In the genomic region with DNA sequence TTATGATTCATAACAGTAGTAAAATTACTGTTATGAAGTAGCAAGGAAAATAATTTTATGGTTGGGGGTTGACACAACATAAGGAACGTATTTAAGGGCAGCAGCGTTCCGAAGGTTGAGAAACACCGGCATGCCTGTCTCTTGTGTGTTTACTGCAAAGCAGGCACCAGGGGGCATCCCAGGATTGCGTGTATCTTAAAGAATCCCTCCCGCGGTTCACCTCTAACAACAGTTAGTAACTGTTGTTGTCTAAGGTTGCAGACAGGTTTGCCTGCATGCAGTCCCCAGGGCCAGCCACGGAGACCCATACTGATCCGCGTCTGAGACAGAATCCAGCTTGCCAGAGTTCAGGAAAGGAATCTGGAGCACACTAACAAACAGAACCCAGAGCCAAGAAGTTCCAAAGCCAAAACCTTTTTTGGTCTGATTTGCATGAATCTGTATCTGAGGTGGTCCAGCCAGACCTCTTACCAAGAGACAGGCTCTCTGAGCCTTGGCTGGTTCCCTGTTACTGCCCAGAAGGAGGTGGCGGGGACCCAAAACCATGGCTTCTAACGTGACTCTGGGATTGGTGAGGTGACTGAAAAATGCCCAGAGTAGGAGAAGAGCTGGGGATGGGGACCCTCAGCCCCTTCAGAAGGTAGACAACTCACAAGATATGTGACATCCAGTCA, we compare ENCODE assay signal across 8 mouse cellular contexts. TPM values are rescaled to one million over a fixed set of nuclear protein-coding genes. Genes with fewer than 3 reads are reported as not detected.
DNase-seq lines count a peak whose midpoint lies in the region; ATAC-seq lines count a peak whose summit lies in the region.

No protein-coding gene starts in this region.

- no peaks in the 10 kb centered on the region for H3K36me3 ChIP-seq in heart, embryonic 11.5 days (ENCODE audit: control insufficient read depth, insufficient read depth, low read length)

- no peak overlapping the region for H3K9ac ChIP-seq in heart, embryonic 11.5 days (ENCODE audit: low read depth, low read length)

- DNase-seq in heart, adult 18-20 months: peak; percentile 67 to 81
- DNase-seq in WW6 (ENCODE audit: low read depth, low spot score): peak; percentile 34
- DNase-seq in embryo, embryonic 11.5 days (ENCODE audit: low read depth, low spot score): peak; percentile 38
- peak; percentile 46 to 51 for DNase-seq in left cerebral cortex, postnatal 25 days (ENCODE audit: low spot score in 2 of 2)
- peak; percentile 38 for DNase-seq in testis, postnatal 14 days (ENCODE audit: low spot score)

- intact Hi-C loops in left cerebral cortex, postnatal 25 days (cut with DNase I): loop anchor here (1.0 to 2.0 kb wide), 3 partner anchors 58 to 235 kb away; no protein-coding TSS in a partner anchor

- H3K9me3 ChIP-seq in heart, embryonic 11.5 days (replicated peaks; ENCODE audit: control insufficient read depth, low read length): no peaks in the 10 kb centered on the region

- H3K4me3 ChIP-seq in heart, embryonic 11.5 days (ENCODE audit: low read depth, low read length): no peak overlapping the region

- H3K27ac ChIP-seq in heart, embryonic 11.5 days (ENCODE audit: low read depth, low read length): no peak overlapping the region

- no peaks in the 10 kb centered on the region for H3K27me3 ChIP-seq in heart, embryonic 11.5 days (ENCODE audit: control insufficient read depth, insufficient read depth, low read length)

- WGBS in heart, embryonic 11.5 days (ENCODE audit: insufficient replicate concordance): 34% methylated on average over 12 of the region's 12 CpGs

- no peak for ATAC-seq in heart, embryonic 11.5 days (replicated peaks; ENCODE audit: insufficient number of reproducible peaks, low FRiP score, low TSS enrichment)
- peak; percentile 73 to 81 for ATAC-seq in hematopoietic stem cell, adult 5-6 weeks (replicated peaks in 1 of 2; ENCODE audit: insufficient read depth in 1 of 2, low FRiP score in 2 of 2, low TSS enrichment in 1 of 2, low read depth in 1 of 2, poor library complexity in 2 of 2, severe bottlenecking in 2 of 2)
- ATAC-seq in monocyte, adult 5-6 weeks (replicated peaks; ENCODE audit: insufficient number of reproducible peaks, low FRiP score, low TSS enrichment, poor library complexity, severe bottlenecking): peak; percentile 19; the same call in 1 of the 2 replicates

- no peak overlapping the region for H3K4me2 ChIP-seq in heart, embryonic 11.5 days

- peaks cover 8% of the 10 kb centered on the region; the same call in 1 of the 2 replicates for H3K4me1 ChIP-seq in heart, embryonic 11.5 days (ENCODE audit: control insufficient read depth, insufficient read depth, low read length)

RNA-seq across cellular contexts. Expression of gene Rpap3, which starts 12.4 kb away (rescaled TPM):
- total RNA-seq in heart, adult 18-20 months (2021): 10 to 100 TPM; 14.5 to 15.7 TPM
- 30.4 and 30.5 TPM in 2 replicates for polyA plus RNA-seq in heart, embryonic 11.5 days (2014; fragmentation: Nextera tagmentation; extraction: Ambion mirVana)
- 32.9 and 45.8 TPM in 2 replicates for total RNA-seq in hematopoietic stem cell, adult 5-6 weeks (2017)
- total RNA-seq in left cerebral cortex, postnatal 25 days (2021): 10 to 100 TPM; 26.3 to 28.3 TPM
- total RNA-seq in monocyte, adult 5-6 weeks (2017): 7.9 to 17.5 TPM (median 14.1 TPM) in 3 replicates

RNA-seq across cellular contexts. Expression of gene Endou, which starts 13.1 kb away (rescaled TPM):
- total RNA-seq in heart, adult 18-20 months (2021): 1 to 10 TPM; 1.3 to 1.8 TPM
- 0.20 TPM in 1 of 2 replicates, not detected in the other for polyA plus RNA-seq in heart, embryonic 11.5 days (2014; fragmentation: Nextera tagmentation; extraction: Ambion mirVana)
- 1.4 and 3.4 TPM in 2 replicates for total RNA-seq in hematopoietic stem cell, adult 5-6 weeks (2017)
- total RNA-seq in left cerebral cortex, postnatal 25 days (2021): 1 to 10 TPM; 2.3 to 2.7 TPM
- 0.32 to 1.6 TPM in 2 of 3 replicates, not detected in the other for total RNA-seq in monocyte, adult 5-6 weeks (2017)

RNA-seq across cellular contexts. Expression of gene Rapgef3, which starts 49.8 kb away (rescaled TPM):
- total RNA-seq in heart, adult 18-20 months (2021): 10 to 100 TPM; 21.8 to 23.3 TPM
- 8.3 and 8.5 TPM in 2 replicates for polyA plus RNA-seq in heart, embryonic 11.5 days (2014; fragmentation: Nextera tagmentation; extraction: Ambion mirVana)
- 5.5 and 18.2 TPM in 2 replicates for total RNA-seq in hematopoietic stem cell, adult 5-6 weeks (2017)
- total RNA-seq in left cerebral cortex, postnatal 25 days (2021): 10 to 100 TPM; 33.1 to 35.1 TPM
- total RNA-seq in monocyte, adult 5-6 weeks (2017): 0.19 to 5.1 TPM (median 1.8 TPM) in 3 replicates
